Mouse (Mus musculus): ENCODE measurements around the gene Gna15. TPM values are rescaled to one million over a fixed set of nuclear protein-coding genes. Genes with fewer than 3 reads are reported as not detected.

The Gna15 gene
- polyA plus RNA-seq, 1 experiment from 2014 or later = 1.9 TPM

GRCm38 (mm10) chr10:81469253-81469652 is 54.8 kb downstream of the Gna15 start:
- no peak for ATAC-seq (ENCODE audit: low FRiP score, low read depth)
- Histone ChIP-seq H3K36me3 (no peaks in the 10 kb centered on the region), H3K27ac (no peak overlapping the region), H3K4me3 (no peak overlapping the region), H3K4me2 (replicated peaks) (no peak overlapping the region), H3K9me3 (no peaks in the 10 kb centered on the region), H3K27me3 (peaks cover 100% of the 10 kb centered on the region), H3K4me1 (peaks cover 14% of the 10 kb centered on the region), H3K9ac (no peak overlapping the region)
- 82% methylated on average over 5 of the region's 5 CpGs for WGBS

- H3K4me1 ChIP-seq = peaks cover 11% of the 10 kb centered on the region
- no peak overlapping the region for H3K9ac ChIP-seq
- H3K36me3 ChIP-seq = no peaks in the 10 kb centered on the region
- no peak overlapping the region for H3K4me2 ChIP-seq (replicated peaks)
- H3K27ac ChIP-seq = no peak overlapping the region
- ATAC-seq (ENCODE audit: low FRiP score, low read depth) = no peak
- peaks cover 100% of the 10 kb centered on the region for H3K27me3 ChIP-seq
- no peak overlapping the region for H3K4me3 ChIP-seq
- no peaks in the 10 kb centered on the region for H3K9me3 ChIP-seq
- 85% methylated on average over 16 of the region's 16 CpGs for WGBS
Observed at GRCm38 (mm10) chr10:81467670-81468235, 56.3 kb downstream of the Gna15 start.

GRCm38 (mm10) chr10:81466881-81467280 is 57.1 kb downstream of the Gna15 start:
- Histone ChIP-seq H3K4me3 (no peak overlapping the region), H3K27ac (no peak overlapping the region), H3K36me3 (no peaks in the 10 kb centered on the region), H3K27me3 (peaks cover 100% of the 10 kb centered on the region), H3K4me1 (peaks cover 11% of the 10 kb centered on the region), H3K4me2 (replicated peaks) (no peak overlapping the region), H3K9me3 (no peaks in the 10 kb centered on the region), H3K9ac (no peak overlapping the region)
- ATAC-seq (ENCODE audit: low FRiP score, low read depth) = no peak
- 52% methylated on average over 14 of the region's 14 CpGs for WGBS

- no peaks in the 10 kb centered on the region for H3K36me3 ChIP-seq
- no peak overlapping the region for H3K4me3 ChIP-seq
- peaks cover 100% of the 10 kb centered on the region for H3K27me3 ChIP-seq
- H3K9me3 ChIP-seq = no peaks in the 10 kb centered on the region
- H3K27ac ChIP-seq = no peak overlapping the region
- no peak overlapping the region for H3K9ac ChIP-seq
- H3K4me2 ChIP-seq (replicated peaks) = no peak overlapping the region
- ATAC-seq (ENCODE audit: low FRiP score, low read depth) = no peak
- H3K4me1 ChIP-seq = peaks cover 12% of the 10 kb centered on the region
- 81% methylated on average over 2 of the region's 2 CpGs for WGBS
Observed at GRCm38 (mm10) chr10:81466066-81466465, 58.0 kb downstream of the Gna15 start.

GRCm38 (mm10) chr10:81465265-81465645 is 58.8 kb downstream of the Gna15 start:
- Histone ChIP-seq H3K4me3 (no peak overlapping the region), H3K4me2 (replicated peaks) (no peak overlapping the region), H3K36me3 (no peaks in the 10 kb centered on the region), H3K27me3 (peaks cover 100% of the 10 kb centered on the region), H3K9ac (no peak overlapping the region), H3K9me3 (no peaks in the 10 kb centered on the region), H3K4me1 (peaks cover 14% of the 10 kb centered on the region), H3K27ac (no peak overlapping the region)
- peak; percentile 10; the same call in 1 of the 2 replicates for ATAC-seq (ENCODE audit: low FRiP score, low read depth)
- WGBS = 2% methylated on average over 5 of the region's 5 CpGs

GRCm38 (mm10) chr10:81464405-81465264 is 59.4 kb downstream of the Gna15 start:
- 4% methylated on average over 28 of the region's 33 CpGs for WGBS
- Histone ChIP-seq H3K27me3 (peaks cover 100% of the 10 kb centered on the region), H3K9ac (no peak overlapping the region; the same call in 1 of the 2 replicates), H3K27ac (no peak overlapping the region), H3K4me3 (peak overlapping the region; percentile 41), H3K36me3 (no peaks in the 10 kb centered on the region), H3K4me1 (peaks cover 14% of the 10 kb centered on the region), H3K4me2 (replicated peaks) (peak overlapping the region; percentile 61), H3K9me3 (no peaks in the 10 kb centered on the region)
- peak; percentile 62 for ATAC-seq (ENCODE audit: low FRiP score, low read depth)

GRCm38 (mm10) chr10:81463531-81463930 is 60.5 kb downstream of the Gna15 start:
- no peaks in the 10 kb centered on the region for H3K36me3 ChIP-seq
- 0 out of 2 replicates have a peak overlapping the region, but pooled peaks have one; percentile 61 for H3K4me2 ChIP-seq (replicated peaks)
- no peak for ATAC-seq (ENCODE audit: low FRiP score, low read depth)
- no peak overlapping the region for H3K27ac ChIP-seq
- H3K9me3 ChIP-seq = no peaks in the 10 kb centered on the region
- no peak overlapping the region for H3K9ac ChIP-seq
- WGBS = 62% methylated on average over 4 of the region's 4 CpGs
- peaks cover 14% of the 10 kb centered on the region for H3K4me1 ChIP-seq
- H3K27me3 ChIP-seq = peaks cover 100% of the 10 kb centered on the region
- H3K4me3 ChIP-seq = no peak overlapping the region

- Histone ChIP-seq H3K4me3 (no peak overlapping the region), H3K9me3 (no peaks in the 10 kb centered on the region), H3K27ac (no peak overlapping the region), H3K4me1 (peaks cover 14% of the 10 kb centered on the region), H3K9ac (no peak overlapping the region), H3K36me3 (no peaks in the 10 kb centered on the region), H3K4me2 (replicated peaks) (no peak overlapping the region), H3K27me3 (peaks cover 100% of the 10 kb centered on the region)
- 75% methylated on average over 7 of the region's 7 CpGs for WGBS
- ATAC-seq (ENCODE audit: low FRiP score, low read depth) = no peak
Observed at GRCm38 (mm10) chr10:81462917-81463316, 61.1 kb downstream of the Gna15 start.

GRCm38 (mm10) chr10:81462415-81462804 is 61.6 kb downstream of the Gna15 start:
- no peaks in the 10 kb centered on the region for H3K36me3 ChIP-seq
- WGBS = 37% methylated on average over 7 of the region's 7 CpGs
- no peak overlapping the region for H3K4me2 ChIP-seq (replicated peaks)
- peaks cover 14% of the 10 kb centered on the region for H3K4me1 ChIP-seq
- H3K9ac ChIP-seq = no peak overlapping the region
- H3K27me3 ChIP-seq = peaks cover 100% of the 10 kb centered on the region
- no peak overlapping the region for H3K27ac ChIP-seq
- no peak for ATAC-seq (ENCODE audit: low FRiP score, low read depth)
- H3K4me3 ChIP-seq = peak overlapping the region; percentile 8; the same call in 1 of the 2 replicates
- no peaks in the 10 kb centered on the region for H3K9me3 ChIP-seq

GRCm38 (mm10) chr10:81461673-81462414 is 62.2 kb downstream of the Gna15 start:
- H3K9ac ChIP-seq = no peak overlapping the region
- peaks cover 100% of the 10 kb centered on the region for H3K27me3 ChIP-seq
- H3K9me3 ChIP-seq = no peaks in the 10 kb centered on the region
- H3K4me2 ChIP-seq (replicated peaks) = peak overlapping the region; percentile 37; the same call in 1 of the 2 replicates
- no peak for ATAC-seq (ENCODE audit: low FRiP score, low read depth)
- no peaks in the 10 kb centered on the region for H3K36me3 ChIP-seq
- H3K27ac ChIP-seq = no peak overlapping the region
- peak overlapping the region; percentile 8; the same call in 1 of the 2 replicates for H3K4me3 ChIP-seq
- H3K4me1 ChIP-seq = peaks cover 14% of the 10 kb centered on the region
- WGBS = 6% methylated on average over 16 of the region's 16 CpGs

GRCm38 (mm10) chr10:81460951-81461350 is 63.1 kb downstream of the Gna15 start:
- Histone ChIP-seq H3K4me3 (no peak overlapping the region), H3K27me3 (peaks cover 100% of the 10 kb centered on the region), H3K27ac (no peak overlapping the region), H3K4me2 (replicated peaks) (no peak overlapping the region), H3K4me1 (peaks cover 14% of the 10 kb centered on the region), H3K36me3 (no peaks in the 10 kb centered on the region), H3K9ac (no peak overlapping the region), H3K9me3 (no peaks in the 10 kb centered on the region)
- ATAC-seq (ENCODE audit: low FRiP score, low read depth) = no peak
- 37% methylated on average over 11 of the region's 11 CpGs for WGBS

GRCm38 (mm10) chr10:81460471-81460870 is 63.6 kb downstream of the Gna15 start:
- no peak overlapping the region for H3K4me3 ChIP-seq
- no peaks in the 10 kb centered on the region for H3K9me3 ChIP-seq
- H3K27me3 ChIP-seq = peaks cover 100% of the 10 kb centered on the region
- 28% methylated on average over 20 of the region's 20 CpGs for WGBS
- H3K27ac ChIP-seq = no peak overlapping the region
- no peak overlapping the region for H3K4me2 ChIP-seq (replicated peaks)
- H3K9ac ChIP-seq = no peak overlapping the region
- ATAC-seq (ENCODE audit: low FRiP score, low read depth) = no peak
- peaks cover 14% of the 10 kb centered on the region for H3K4me1 ChIP-seq
- no peaks in the 10 kb centered on the region for H3K36me3 ChIP-seq

Data from limb, embryonic 13.5 days (tissue).